ENCODE assay signal across 8 mouse cellular contexts in genomic region chr11:33962688-33963407, GRCm38 (mm10). TPM values are rescaled to one million over a fixed set of nuclear protein-coding genes. Genes with fewer than 3 reads are reported as not detected.
A peak's percentile ranks its signal among the peaks of the same experiment; 100 is the strongest.
DNase-seq lines count a peak whose midpoint lies in the region; ATAC-seq lines count a peak whose summit lies in the region.
"Had no signal": no experiment of that assay in that cellular context is flagged by ENCODE, and none has a peak within 500 bp of the region (broad histone marks: within the 10 kb centered on the region; RNA-seq: fewer than 3 reads in every experiment).

Gene Kcnmb1 (plus strand): TSS chr11:33963013.

- ATAC-seq in limb, embryonic 11.5 days (ENCODE audit: insufficient number of reproducible peaks, low FRiP score, low TSS enrichment, low read depth) = peak; percentile 35; the same call in 1 of the 2 replicates
- no peak for ATAC-seq in monocyte, adult 5-6 weeks (replicated peaks; ENCODE audit: insufficient number of reproducible peaks, low FRiP score, low TSS enrichment, poor library complexity, severe bottlenecking)

- H3K9me3 ChIP-seq in limb, embryonic 11.5 days (ENCODE audit: control insufficient read depth, low read length) = no peaks in the 10 kb centered on the region

- H3K4me3 ChIP-seq in limb, embryonic 11.5 days (ENCODE audit: low read depth, low read length) = no peak within 1 kb of the TSS

- H3K27ac ChIP-seq in limb, embryonic 11.5 days (replicated peaks; ENCODE audit: low read depth, low read length) = no peak within 1 kb of the TSS

- H3K27me3 ChIP-seq in limb, embryonic 11.5 days (ENCODE audit: control insufficient read depth, insufficient read depth, low read length) = no peaks in the 10 kb centered on the region

- no peak within 1 kb of the TSS for H3K4me2 ChIP-seq in limb, embryonic 11.5 days (ENCODE audit: low read depth, severe bottlenecking)

- DNase-seq in urinary bladder, adult 2 months (ENCODE audit: low spot score) = no peak
- DNase-seq in urinary bladder, adult 18-20 months (ENCODE audit: low spot score in 2 of 2) = no peak
- peak; percentile 6 for DNase-seq in heart, postnatal 25 days (ENCODE audit: low spot score)
- peak; percentile 38 for DNase-seq in limb, embryonic 11.5 days (ENCODE audit: low spot score)
- DNase-seq in frontal cortex, postnatal 36 days (ENCODE audit: low spot score in 2 of 2) = no peak
- no peak for DNase-seq in testis, postnatal 10 days (ENCODE audit: low spot score)
- DNase-seq: cerebellum, adult 2 months had no signal

- no peaks in the 10 kb centered on the region for H3K36me3 ChIP-seq in limb, embryonic 11.5 days (ENCODE audit: control insufficient read depth, insufficient read depth, low read length)

- no peak within 1 kb of the TSS for H3K9ac ChIP-seq in limb, embryonic 11.5 days (ENCODE audit: low read length)

- H3K4me1 ChIP-seq in limb, embryonic 11.5 days (ENCODE audit: control insufficient read depth, insufficient read depth, low read length) = peaks cover 8% of the 10 kb centered on the region

- WGBS in limb, embryonic 11.5 days = 24% methylated on average over 6 of the region's 6 CpGs

- intact Hi-C loops in heart, postnatal 25 days (cut with DNase I) = loop anchor here (5.0 kb wide), 1 partner anchor 249 kb away; no protein-coding TSS in a partner anchor

RNA-seq across cellular contexts. Expression of gene Kcnmb1, which starts in this region (rescaled TPM):
- polyA plus RNA-seq in urinary bladder, adult 2 months (2012; rRNA removed) = 35.2 and 43.3 TPM in 2 replicates
- 1 to 10 TPM in 1 of 2 experiments, under 1 TPM in 1; 0.70 to 1.1 TPM for total RNA-seq in heart, postnatal 25 days (2021)
- polyA plus RNA-seq in limb, embryonic 11.5 days (2014; fragmentation: Nextera tagmentation; extraction: Ambion mirVana) = 0.16 and 0.17 TPM in 2 replicates
- 0.19 TPM in 1 of 3 replicates, not detected in the others for total RNA-seq in monocyte, adult 5-6 weeks (2017)

Comparison
In these comparisons a context has a peak if more than half of its experiments do, and no peak if none do; other contexts are left out.
1. RNA of gene Kcnmb1 (polyA plus RNA-seq): 35.2 to 43.3 TPM in urinary bladder, adult 2 months; 0.16 to 0.17 TPM in limb, embryonic 11.5 days; every median in the first group is over 10 times any median in the second.
2. Peak in DNase-seq and ATAC-seq in limb, embryonic 11.5 days; RNA of the gene not detected or under 1 TPM.